Mouse (Mus musculus): Measurements from ENCODE around the gene Fads6. TPM values are rescaled to one million over a fixed set of nuclear protein-coding genes. Genes with fewer than 3 reads are reported as not detected.
A peak's percentile ranks its signal among the peaks of the same experiment; 100 is the strongest.

The Fads6 gene
- 0.89 and 1.2 TPM in 2 replicates for polyA plus RNA-seq (2014; fragmentation: Nextera tagmentation; extraction: Ambion mirVana)

GRCm38 (mm10) chr11:115297214-115297826 is at the start of gene Fads6:
TSS of gene Fads6 (minus strand) at chr11:115297663.
- peaks cover 36% of the 10 kb centered on the region for H3K27me3 ChIP-seq (ENCODE audit: control insufficient read depth, insufficient read depth, low read length)
- WGBS (ENCODE audit: insufficient replicate concordance): 1% methylated on average over 44 of the region's 44 CpGs
- peak within 1 kb of the TSS; percentile 75 for H3K4me2 ChIP-seq
- peak within 1 kb of the TSS; percentile 40 for H3K4me3 ChIP-seq (ENCODE audit: low read depth, low read length)
- 0 out of 2 replicates have a peak, but pooled peaks have one; percentile 33 for ATAC-seq (replicated peaks; ENCODE audit: insufficient number of reproducible peaks, low FRiP score, low TSS enrichment)
- H3K9ac ChIP-seq (ENCODE audit: low read depth, low read length): peak within 1 kb of the TSS; percentile 11
- no peak within 1 kb of the TSS for H3K27ac ChIP-seq (ENCODE audit: low read depth, low read length)
- H3K4me1 ChIP-seq (ENCODE audit: control insufficient read depth, insufficient read depth, low read length): peaks cover 4% of the 10 kb centered on the region; the same call in 1 of the 2 replicates
- no peaks in the 10 kb centered on the region for H3K9me3 ChIP-seq (replicated peaks; ENCODE audit: control insufficient read depth, low read length)
- H3K36me3 ChIP-seq (ENCODE audit: control insufficient read depth, insufficient read depth, low read length): no peaks in the 10 kb centered on the region

GRCm38 (mm10) chr11:115345515-115345914 is 48.1 kb upstream of the Fads6 start:
- Histone ChIP-seq H3K27ac (ENCODE audit: low read depth, low read length) (no peak overlapping the region), H3K4me1 (ENCODE audit: control insufficient read depth, insufficient read depth, low read length) (no peaks in the 10 kb centered on the region), H3K36me3 (ENCODE audit: control insufficient read depth, insufficient read depth, low read length) (no peaks in the 10 kb centered on the region), H3K9ac (ENCODE audit: low read depth, low read length) (no peak overlapping the region), H3K27me3 (ENCODE audit: control insufficient read depth, insufficient read depth, low read length) (peaks cover 57% of the 10 kb centered on the region), H3K9me3 (replicated peaks; ENCODE audit: control insufficient read depth, low read length) (no peaks in the 10 kb centered on the region), H3K4me3 (ENCODE audit: low read depth, low read length) (no peak overlapping the region), H3K4me2 (no peak overlapping the region)
- 32% methylated on average over 7 of the region's 7 CpGs for WGBS (ENCODE audit: insufficient replicate concordance)
- ATAC-seq (replicated peaks; ENCODE audit: insufficient number of reproducible peaks, low FRiP score, low TSS enrichment): no peak

DNA sequence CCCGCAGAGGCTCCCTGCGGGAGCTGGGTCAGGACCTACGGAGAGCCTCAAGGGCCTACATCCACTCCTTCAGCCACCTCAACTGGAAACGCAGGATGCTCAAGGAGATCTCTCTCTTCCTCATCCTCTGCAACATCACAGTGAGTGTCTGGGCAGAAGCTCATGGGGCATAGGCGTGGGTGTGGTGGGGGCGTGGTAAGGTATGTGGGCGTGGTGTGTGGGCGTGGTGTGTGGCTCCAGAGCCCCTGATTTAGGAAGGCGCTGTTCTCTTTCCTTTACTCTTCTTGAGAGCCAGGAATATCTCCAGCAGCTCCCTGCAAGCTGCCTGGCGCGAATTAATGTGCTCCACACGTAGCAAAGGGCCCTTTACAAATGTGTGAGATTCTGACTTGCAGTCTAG is 47.5 kb upstream of the Fads6 start:
- H3K9ac ChIP-seq (ENCODE audit: low read depth, low read length): no peak overlapping the region
- H3K4me1 ChIP-seq (ENCODE audit: control insufficient read depth, insufficient read depth, low read length): no peaks in the 10 kb centered on the region
- no peak overlapping the region; the same call in 1 of the 2 replicates for H3K4me2 ChIP-seq
- no peak for ATAC-seq (replicated peaks; ENCODE audit: insufficient number of reproducible peaks, low FRiP score, low TSS enrichment)
- peaks cover 59% of the 10 kb centered on the region for H3K27me3 ChIP-seq (ENCODE audit: control insufficient read depth, insufficient read depth, low read length)
- WGBS (ENCODE audit: insufficient replicate concordance): 10% methylated on average over 12 of the region's 12 CpGs
- no peaks in the 10 kb centered on the region for H3K36me3 ChIP-seq (ENCODE audit: control insufficient read depth, insufficient read depth, low read length)
- no peaks in the 10 kb centered on the region for H3K9me3 ChIP-seq (replicated peaks; ENCODE audit: control insufficient read depth, low read length)
- no peak overlapping the region for H3K4me3 ChIP-seq (ENCODE audit: low read depth, low read length)
- no peak overlapping the region for H3K27ac ChIP-seq (ENCODE audit: low read depth, low read length)

GRCm38 (mm10) chr11:115341866-115342265 is 44.4 kb upstream of the Fads6 start:
- 58% methylated on average over 6 of the region's 6 CpGs for WGBS (ENCODE audit: insufficient replicate concordance)
- peaks cover 67% of the 10 kb centered on the region for H3K27me3 ChIP-seq (ENCODE audit: control insufficient read depth, insufficient read depth, low read length)
- no peak for ATAC-seq (replicated peaks; ENCODE audit: insufficient number of reproducible peaks, low FRiP score, low TSS enrichment)

GRCm38 (mm10) chr11:115341246-115341645 is 43.8 kb upstream of the Fads6 start:
- no peak overlapping the region for H3K9ac ChIP-seq (ENCODE audit: low read depth, low read length)
- 61% methylated on average over 2 of the region's 2 CpGs for WGBS (ENCODE audit: insufficient replicate concordance)

More at GRCm38 (mm10) chr11:115341866-115342265, 44.4 kb upstream of the Fads6 start:
- Histone ChIP-seq H3K9ac (ENCODE audit: low read depth, low read length) (no peak overlapping the region), H3K27ac (ENCODE audit: low read depth, low read length) (no peak overlapping the region), H3K9me3 (replicated peaks; ENCODE audit: control insufficient read depth, low read length) (no peaks in the 10 kb centered on the region), H3K4me2 (no peak overlapping the region), H3K4me1 (ENCODE audit: control insufficient read depth, insufficient read depth, low read length) (no peaks in the 10 kb centered on the region), H3K36me3 (ENCODE audit: control insufficient read depth, insufficient read depth, low read length) (no peaks in the 10 kb centered on the region), H3K4me3 (ENCODE audit: low read depth, low read length) (no peak overlapping the region)

DNA sequence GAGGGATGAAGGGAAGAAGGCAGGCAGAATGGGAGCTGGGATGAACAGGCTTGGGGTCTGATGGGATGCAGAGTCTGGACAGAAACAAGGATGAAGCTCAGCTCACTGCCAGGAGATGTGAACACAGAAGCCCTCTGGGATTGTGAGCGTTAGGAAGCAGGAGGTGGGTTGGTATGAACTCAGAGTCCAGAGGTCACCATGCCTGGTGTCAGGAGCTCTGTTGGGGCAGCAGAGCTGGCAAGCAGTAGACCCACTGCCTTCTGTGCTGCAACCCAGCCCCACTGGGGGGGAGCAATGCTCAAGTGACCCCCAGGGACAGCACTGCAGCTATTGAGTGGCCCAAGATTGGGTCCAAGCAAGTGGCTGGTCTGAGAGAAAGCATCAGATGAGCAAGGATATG is 40.4 kb upstream of the Fads6 start:
- 57% methylated on average over 1 of the region's 1 CpGs for WGBS (ENCODE audit: insufficient replicate concordance)
- Histone ChIP-seq H3K27ac (ENCODE audit: low read depth, low read length) (no peak overlapping the region), H3K4me2 (no peak overlapping the region), H3K4me1 (ENCODE audit: control insufficient read depth, insufficient read depth, low read length) (no peaks in the 10 kb centered on the region), H3K27me3 (ENCODE audit: control insufficient read depth, insufficient read depth, low read length) (peaks cover 73% of the 10 kb centered on the region), H3K36me3 (ENCODE audit: control insufficient read depth, insufficient read depth, low read length) (no peaks in the 10 kb centered on the region), H3K4me3 (ENCODE audit: low read depth, low read length) (no peak overlapping the region), H3K9me3 (replicated peaks; ENCODE audit: control insufficient read depth, low read length) (no peaks in the 10 kb centered on the region), H3K9ac (ENCODE audit: low read depth, low read length) (no peak overlapping the region)
- ATAC-seq (replicated peaks; ENCODE audit: insufficient number of reproducible peaks, low FRiP score, low TSS enrichment): no peak

More at GRCm38 (mm10) chr11:115341246-115341645, 43.8 kb upstream of the Fads6 start:
- ATAC-seq (replicated peaks; ENCODE audit: insufficient number of reproducible peaks, low FRiP score, low TSS enrichment): no peak
- H3K4me1 ChIP-seq (ENCODE audit: control insufficient read depth, insufficient read depth, low read length): no peaks in the 10 kb centered on the region
- H3K9me3 ChIP-seq (replicated peaks; ENCODE audit: control insufficient read depth, low read length): no peaks in the 10 kb centered on the region
- no peaks in the 10 kb centered on the region for H3K36me3 ChIP-seq (ENCODE audit: control insufficient read depth, insufficient read depth, low read length)
- no peak overlapping the region for H3K4me3 ChIP-seq (ENCODE audit: low read depth, low read length)
- H3K27me3 ChIP-seq (ENCODE audit: control insufficient read depth, insufficient read depth, low read length): peaks cover 67% of the 10 kb centered on the region
- no peak overlapping the region for H3K4me2 ChIP-seq
- no peak overlapping the region for H3K27ac ChIP-seq (ENCODE audit: low read depth, low read length)

- no peak for ATAC-seq (replicated peaks; ENCODE audit: insufficient number of reproducible peaks, low FRiP score, low TSS enrichment)
- Histone ChIP-seq H3K9me3 (replicated peaks; ENCODE audit: control insufficient read depth, low read length) (no peaks in the 10 kb centered on the region), H3K4me2 (no peak overlapping the region), H3K4me1 (ENCODE audit: control insufficient read depth, insufficient read depth, low read length) (no peaks in the 10 kb centered on the region), H3K9ac (ENCODE audit: low read depth, low read length) (no peak overlapping the region), H3K27ac (ENCODE audit: low read depth, low read length) (no peak overlapping the region), H3K4me3 (ENCODE audit: low read depth, low read length) (no peak overlapping the region), H3K36me3 (ENCODE audit: control insufficient read depth, insufficient read depth, low read length) (no peaks in the 10 kb centered on the region), H3K27me3 (ENCODE audit: control insufficient read depth, insufficient read depth, low read length) (peaks cover 77% of the 10 kb centered on the region)
- WGBS (ENCODE audit: insufficient replicate concordance): 43% methylated on average over 3 of the region's 3 CpGs
Measured at GRCm38 (mm10) chr11:115337350-115337749, 39.9 kb upstream of the Fads6 start.

DNA sequence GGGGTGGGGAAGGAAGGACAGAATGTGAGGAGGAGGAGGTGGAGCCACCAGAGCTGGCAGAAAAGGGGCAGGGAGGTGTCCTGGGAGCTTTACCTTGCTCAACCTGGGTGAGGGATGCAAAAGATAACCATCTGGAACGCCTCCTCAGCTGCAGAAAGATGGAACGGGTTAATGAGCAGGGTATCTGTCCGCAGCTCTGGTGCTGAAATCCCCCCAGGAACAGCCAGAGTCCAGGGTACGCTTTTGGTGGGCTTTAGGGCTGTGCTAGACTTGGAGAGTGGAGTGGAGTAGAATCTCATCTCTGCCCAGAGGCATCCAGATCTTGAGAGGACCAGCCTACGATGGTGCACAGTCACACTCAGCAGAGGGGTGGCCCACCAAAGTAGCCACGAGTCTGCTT is 38.7 kb upstream of the Fads6 start:
- no peaks in the 10 kb centered on the region for H3K36me3 ChIP-seq (ENCODE audit: control insufficient read depth, insufficient read depth, low read length)
- H3K4me3 ChIP-seq (ENCODE audit: low read depth, low read length): no peak overlapping the region
- H3K9ac ChIP-seq (ENCODE audit: low read depth, low read length): no peak overlapping the region
- H3K9me3 ChIP-seq (replicated peaks; ENCODE audit: control insufficient read depth, low read length): no peaks in the 10 kb centered on the region
- H3K27ac ChIP-seq (ENCODE audit: low read depth, low read length): no peak overlapping the region
- peaks cover 87% of the 10 kb centered on the region for H3K27me3 ChIP-seq (ENCODE audit: control insufficient read depth, insufficient read depth, low read length)
- no peaks in the 10 kb centered on the region for H3K4me1 ChIP-seq (ENCODE audit: control insufficient read depth, insufficient read depth, low read length)
- no peak for ATAC-seq (replicated peaks; ENCODE audit: insufficient number of reproducible peaks, low FRiP score, low TSS enrichment)
- H3K4me2 ChIP-seq: no peak overlapping the region
- 16% methylated on average over 6 of the region's 6 CpGs for WGBS (ENCODE audit: insufficient replicate concordance)

- H3K4me1 ChIP-seq (ENCODE audit: control insufficient read depth, insufficient read depth, low read length): no peaks in the 10 kb centered on the region
Measured at GRCm38 (mm10) chr11:115335223-115335622, 37.8 kb upstream of the Fads6 start.

More at GRCm38 (mm10) chr11:115335223-115335622, 37.8 kb upstream of the Fads6 start:
- Histone ChIP-seq H3K36me3 (ENCODE audit: control insufficient read depth, insufficient read depth, low read length) (no peaks in the 10 kb centered on the region), H3K27ac (ENCODE audit: low read depth, low read length) (no peak overlapping the region), H3K4me3 (ENCODE audit: low read depth, low read length) (no peak overlapping the region), H3K4me2 (no peak overlapping the region), H3K9ac (ENCODE audit: low read depth, low read length) (no peak overlapping the region), H3K27me3 (ENCODE audit: control insufficient read depth, insufficient read depth, low read length) (peaks cover 87% of the 10 kb centered on the region), H3K9me3 (replicated peaks; ENCODE audit: control insufficient read depth, low read length) (no peaks in the 10 kb centered on the region)
- 57% methylated on average over 12 of the region's 12 CpGs for WGBS (ENCODE audit: insufficient replicate concordance)
- no peak for ATAC-seq (replicated peaks; ENCODE audit: insufficient number of reproducible peaks, low FRiP score, low TSS enrichment)
